Mouse (Mus musculus) cerebellum, adult 18-20 months (tissue): ENCODE data around the gene Dydc1.

Experiments used
- DNase-seq, 2 experiments: peaks; one replicate each; pipeline ENCODE4 v3.0.0; 2021

The Dydc1 gene

DNA sequence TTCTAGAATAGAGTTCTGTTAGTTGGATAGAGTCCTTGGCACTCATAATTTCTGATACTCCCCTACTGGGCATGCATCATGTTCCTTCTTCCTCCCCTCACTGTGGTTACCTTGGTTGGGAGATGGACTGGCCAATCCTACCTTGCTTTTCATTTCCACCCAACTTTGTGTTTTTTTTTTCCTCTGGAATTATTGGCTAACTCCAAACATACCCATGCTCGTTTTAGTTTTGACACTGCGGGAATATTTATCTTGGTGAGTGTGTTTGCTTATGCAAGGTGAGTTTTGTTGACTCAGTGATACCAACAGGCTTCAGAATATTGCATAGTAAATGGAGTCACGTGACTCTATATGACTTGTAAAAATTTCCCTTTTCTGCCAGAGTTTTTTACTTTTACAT lies 28.0 kb downstream of the Dydc1 start:
- no peak for DNase-seq

GRCm38 (mm10) chr14:41101242-41101641 lies 28.5 kb downstream of the Dydc1 start:
- DNase-seq, result no peak

GRCm38 (mm10) chr14:41102269-41102668 lies 29.6 kb downstream of the Dydc1 start:
- DNase-seq, result no peak

- no peak for DNase-seq
These were observed 32.2 kb downstream of the Dydc1 start, which contains the start of gene Mat1a for GRCm38 (mm10) chr14:41104853-41105444. TSS of gene Mat1a (plus strand) at chr14:41105035.

GRCm38 (mm10) chr14:41111031-41111668 lies 38.4 kb downstream of the Dydc1 start:
- DNase-seq, result no peak

DNA sequence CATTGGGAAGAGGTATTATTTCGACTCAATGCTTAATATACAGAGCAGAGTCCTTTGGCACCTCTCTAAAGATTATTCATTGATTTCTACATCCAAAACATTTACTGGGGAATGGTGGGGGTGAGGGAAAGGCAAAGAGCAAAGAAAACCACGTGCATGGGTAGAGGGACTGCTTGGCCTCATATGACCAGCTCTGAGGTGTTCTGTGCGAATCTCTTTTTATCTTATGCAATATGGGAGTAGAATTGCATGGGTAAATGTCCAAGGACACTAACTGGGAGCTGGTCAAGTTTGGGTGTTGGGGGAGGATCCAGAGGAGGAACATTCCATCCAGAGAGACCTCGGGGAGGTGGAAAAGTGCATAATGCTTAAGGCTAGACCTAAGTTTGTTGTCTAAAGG lies 40.2 kb downstream of the Dydc1 start:
- DNase-seq, result no peak

GRCm38 (mm10) chr14:41116271-41116670 lies 43.6 kb downstream of the Dydc1 start:
- peak in 1 of 2 experiments; percentile 6 for DNase-seq

DNA sequence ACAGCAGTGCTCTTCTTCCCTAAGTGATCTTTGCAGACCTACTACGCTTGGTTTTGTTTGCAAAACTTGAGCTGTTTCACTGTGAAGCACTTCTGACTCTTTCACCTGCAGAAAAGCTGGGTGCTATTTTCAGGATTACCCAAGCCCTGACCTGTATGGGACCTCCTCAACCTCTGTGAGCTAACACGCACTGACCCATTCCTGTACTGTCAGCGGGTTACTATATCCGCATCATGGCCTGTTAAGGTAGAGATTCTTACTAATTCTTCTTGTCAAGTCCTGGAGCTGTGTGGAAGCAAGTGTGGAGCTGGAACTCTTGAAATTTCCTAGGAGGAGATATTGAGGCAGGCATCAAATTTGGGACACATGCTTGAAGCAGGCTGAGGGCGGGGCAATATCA lies 52.0 kb downstream of the Dydc1 start:
- DNase-seq, result no peak

DNA sequence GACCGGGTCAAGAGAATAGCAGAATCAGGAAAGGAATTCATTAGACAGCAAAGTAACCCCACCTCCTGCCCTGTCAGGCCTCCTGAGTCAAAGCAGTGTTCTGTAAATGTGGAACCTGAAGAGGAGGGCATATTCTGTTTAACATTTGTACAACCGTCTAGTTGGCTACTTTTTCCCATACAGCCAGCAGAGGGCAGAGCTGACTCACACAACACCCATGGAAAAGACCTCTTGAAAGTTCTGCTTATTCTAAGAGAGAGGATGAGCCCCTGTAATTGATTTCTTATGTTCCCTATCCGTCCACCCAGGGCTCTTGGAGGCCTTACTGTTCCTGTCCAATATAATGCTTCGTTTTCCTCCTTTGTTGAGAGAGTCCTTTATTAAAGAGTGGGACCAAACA lies 55.3 kb downstream of the Dydc1 start:
- DNase-seq, result no peak

DNA sequence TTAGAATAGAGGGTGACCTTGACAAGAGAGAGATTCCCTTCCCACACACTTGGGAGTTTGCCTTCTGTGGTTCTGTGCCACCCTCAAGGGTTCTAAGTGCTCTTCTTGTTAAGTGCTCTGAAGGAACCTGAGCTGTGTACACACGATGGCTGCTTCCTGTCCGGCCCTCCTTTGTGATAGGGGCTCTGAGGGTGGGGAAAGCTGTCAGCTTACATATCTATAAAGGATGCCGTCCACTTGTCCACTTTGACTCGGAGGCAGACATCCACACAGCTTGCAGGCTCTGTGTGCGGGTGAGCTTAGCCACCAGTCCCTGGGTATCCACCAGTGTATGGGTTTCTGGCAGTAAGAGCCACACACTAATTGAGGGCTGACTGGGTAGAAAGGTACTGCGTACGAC lies 58.8 kb downstream of the Dydc1 start, which contains the start of gene Sftpa1:
Gene Sftpa1, plus strand, starts transcription at position 243 of the 400 bp plus-strand sequence.
- no peak for DNase-seq

DNA sequence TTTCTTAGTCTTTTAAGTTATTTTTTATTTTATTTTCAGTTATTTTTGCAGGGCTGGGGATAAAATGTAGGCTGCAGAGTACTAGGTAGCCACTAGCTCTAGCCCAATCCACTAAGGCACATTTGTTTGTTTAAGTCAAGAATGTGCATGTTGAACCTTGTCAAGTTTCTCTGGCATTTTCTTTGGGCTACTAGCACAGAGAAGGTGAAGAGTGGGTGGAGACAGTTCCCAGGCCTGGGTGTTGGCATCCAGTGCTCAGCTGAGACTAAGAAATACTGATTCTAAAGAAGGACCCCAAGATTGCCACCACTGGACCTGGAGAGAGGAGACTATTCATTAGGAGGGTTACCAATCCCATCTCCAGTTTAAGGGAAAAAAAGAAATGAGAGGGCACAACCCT lies 64.3 kb downstream of the Dydc1 start:
- DNase-seq, result no peak

GRCm38 (mm10) chr14:41140686-41141085 lies 68.0 kb downstream of the Dydc1 start:
- no peak for DNase-seq
